Mouse (Mus musculus): ENCODE data around the gene Alg12. TPM values are rescaled to one million over a fixed set of nuclear protein-coding genes. Genes with fewer than 3 reads are reported as not detected.

Gene Alg12
- polyA plus RNA-seq, 1 experiment from 2014 or later = 8.8 TPM

DNA sequence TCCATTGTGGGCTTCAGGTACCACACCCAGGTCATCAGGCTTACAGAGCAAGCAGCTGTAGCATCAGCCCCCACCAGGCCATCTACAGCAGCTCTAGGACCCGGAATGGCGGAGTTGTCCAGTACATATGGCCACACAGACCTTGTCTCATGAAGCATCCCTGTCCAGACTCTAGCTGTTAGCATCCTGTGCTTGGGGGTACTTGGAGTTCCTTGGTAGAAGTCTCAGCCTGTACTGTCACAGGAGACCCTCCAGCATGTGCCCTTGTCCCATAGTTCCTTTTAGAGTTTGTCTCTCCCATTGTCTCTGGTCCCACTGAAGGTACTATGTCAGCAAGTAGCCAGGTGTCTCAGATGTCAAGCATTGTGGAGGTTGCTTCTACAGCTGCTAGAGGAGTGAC lies 30.5 kb upstream of the Alg12 start:
- Histone ChIP-seq H3K4me1 (ENCODE audit: control insufficient read depth, insufficient read depth, low read length) (no peaks in the 10 kb centered on the region), H3K27ac (ENCODE audit: low read depth, low read length) (no peak overlapping the region), H3K36me3 (ENCODE audit: control insufficient read depth, insufficient read depth, low read length) (no peaks in the 10 kb centered on the region), H3K4me2 (ENCODE audit: low read length) (no peak overlapping the region), H3K9ac (ENCODE audit: low read length) (no peak overlapping the region), H3K4me3 (ENCODE audit: low read depth, low read length) (no peak overlapping the region), H3K9me3 (replicated peaks; ENCODE audit: control insufficient read depth, low read length) (no peaks in the 10 kb centered on the region), H3K27me3 (replicated peaks; ENCODE audit: control insufficient read depth, insufficient read depth, low read length) (no peaks in the 10 kb centered on the region)
- ATAC-seq (no peak), DNase-seq (ENCODE audit: low spot score) (no peak)
- 85% methylated on average over 2 of the region's 2 CpGs for WGBS

GRCm38 (mm10) chr15:88848661-88849060 lies 29.5 kb upstream of the Alg12 start:
- Histone ChIP-seq H3K9me3 (replicated peaks; ENCODE audit: control insufficient read depth, low read length) (no peaks in the 10 kb centered on the region), H3K4me3 (ENCODE audit: low read depth, low read length) (no peak overlapping the region)
- 89% methylated on average over 1 of the region's 1 CpGs for WGBS

GRCm38 (mm10) chr15:88844966-88845365 lies 25.8 kb upstream of the Alg12 start:
- H3K9ac ChIP-seq (ENCODE audit: low read length) = no peak overlapping the region
- H3K27ac ChIP-seq (ENCODE audit: low read depth, low read length) = no peak overlapping the region
- H3K27me3 ChIP-seq (replicated peaks; ENCODE audit: control insufficient read depth, insufficient read depth, low read length) = no peaks in the 10 kb centered on the region
- ATAC-seq (no peak), DNase-seq (ENCODE audit: low spot score) (no peak)
- no peaks in the 10 kb centered on the region for H3K4me1 ChIP-seq (ENCODE audit: control insufficient read depth, insufficient read depth, low read length)
- H3K36me3 ChIP-seq (ENCODE audit: control insufficient read depth, insufficient read depth, low read length) = no peaks in the 10 kb centered on the region
- no peak overlapping the region for H3K4me2 ChIP-seq (ENCODE audit: low read length)
- 88% methylated on average over 7 of the region's 7 CpGs for WGBS
- no peak overlapping the region for H3K4me3 ChIP-seq (ENCODE audit: low read depth, low read length)
- H3K9me3 ChIP-seq (replicated peaks; ENCODE audit: control insufficient read depth, low read length) = no peaks in the 10 kb centered on the region

More at GRCm38 (mm10) chr15:88848661-88849060, 29.5 kb upstream of the Alg12 start:
- Histone ChIP-seq H3K9ac (ENCODE audit: low read length) (no peak overlapping the region), H3K36me3 (ENCODE audit: control insufficient read depth, insufficient read depth, low read length) (no peaks in the 10 kb centered on the region), H3K4me1 (ENCODE audit: control insufficient read depth, insufficient read depth, low read length) (no peaks in the 10 kb centered on the region), H3K27ac (ENCODE audit: low read depth, low read length) (no peak overlapping the region), H3K4me2 (ENCODE audit: low read length) (no peak overlapping the region), H3K27me3 (replicated peaks; ENCODE audit: control insufficient read depth, insufficient read depth, low read length) (no peaks in the 10 kb centered on the region)
- no peak for DNase-seq (ENCODE audit: low spot score)
- ATAC-seq = no peak

GRCm38 (mm10) chr15:88843486-88844097 lies 24.5 kb upstream of the Alg12 start:
- Histone ChIP-seq H3K27me3 (replicated peaks; ENCODE audit: control insufficient read depth, insufficient read depth, low read length) (no peaks in the 10 kb centered on the region), H3K27ac (ENCODE audit: low read depth, low read length) (no peak overlapping the region), H3K36me3 (ENCODE audit: control insufficient read depth, insufficient read depth, low read length) (no peaks in the 10 kb centered on the region), H3K4me3 (ENCODE audit: low read depth, low read length) (no peak overlapping the region), H3K4me2 (ENCODE audit: low read length) (no peak overlapping the region), H3K9ac (ENCODE audit: low read length) (no peak overlapping the region; the same call in 1 of the 2 replicates), H3K4me1 (ENCODE audit: control insufficient read depth, insufficient read depth, low read length) (peaks cover 11% of the 10 kb centered on the region), H3K9me3 (replicated peaks; ENCODE audit: control insufficient read depth, low read length) (no peaks in the 10 kb centered on the region)
- ATAC-seq (peak; percentile 42), DNase-seq (ENCODE audit: low spot score) (peak; percentile 61)
- WGBS = 34% methylated on average over 8 of the region's 8 CpGs

DNA sequence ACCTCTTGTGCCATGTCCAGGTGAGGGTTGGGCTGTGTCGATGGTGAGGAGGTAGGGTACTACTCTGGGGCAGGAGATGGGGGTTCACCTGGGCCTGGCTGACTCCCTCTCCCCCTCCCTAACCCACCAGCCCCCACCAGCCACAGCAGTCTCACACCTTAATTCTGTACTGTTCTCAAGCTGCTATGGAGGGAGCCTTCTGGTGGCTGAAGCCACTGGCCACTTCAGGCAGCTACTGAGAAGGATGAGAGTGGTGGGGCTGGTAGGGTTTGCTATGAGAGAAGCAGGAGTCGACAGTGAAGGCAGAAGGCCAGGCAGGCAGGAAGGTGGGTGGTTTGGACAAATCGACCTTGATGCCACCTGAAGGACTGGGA lies 23.2 kb upstream of the Alg12 start:
- H3K27me3 ChIP-seq (replicated peaks; ENCODE audit: control insufficient read depth, insufficient read depth, low read length) = no peaks in the 10 kb centered on the region
- H3K9me3 ChIP-seq (replicated peaks; ENCODE audit: control insufficient read depth, low read length) = no peaks in the 10 kb centered on the region
- no peak overlapping the region for H3K9ac ChIP-seq (ENCODE audit: low read length)
- ATAC-seq (no peak), DNase-seq (ENCODE audit: low spot score) (no peak)
- peaks cover 18% of the 10 kb centered on the region for H3K4me1 ChIP-seq (ENCODE audit: control insufficient read depth, insufficient read depth, low read length)
- H3K4me2 ChIP-seq (ENCODE audit: low read length) = no peak overlapping the region
- no peak overlapping the region for H3K27ac ChIP-seq (ENCODE audit: low read depth, low read length)
- no peak overlapping the region for H3K4me3 ChIP-seq (ENCODE audit: low read depth, low read length)
- H3K36me3 ChIP-seq (ENCODE audit: control insufficient read depth, insufficient read depth, low read length) = no peaks in the 10 kb centered on the region
- WGBS = 85% methylated on average over 3 of the region's 3 CpGs

DNA sequence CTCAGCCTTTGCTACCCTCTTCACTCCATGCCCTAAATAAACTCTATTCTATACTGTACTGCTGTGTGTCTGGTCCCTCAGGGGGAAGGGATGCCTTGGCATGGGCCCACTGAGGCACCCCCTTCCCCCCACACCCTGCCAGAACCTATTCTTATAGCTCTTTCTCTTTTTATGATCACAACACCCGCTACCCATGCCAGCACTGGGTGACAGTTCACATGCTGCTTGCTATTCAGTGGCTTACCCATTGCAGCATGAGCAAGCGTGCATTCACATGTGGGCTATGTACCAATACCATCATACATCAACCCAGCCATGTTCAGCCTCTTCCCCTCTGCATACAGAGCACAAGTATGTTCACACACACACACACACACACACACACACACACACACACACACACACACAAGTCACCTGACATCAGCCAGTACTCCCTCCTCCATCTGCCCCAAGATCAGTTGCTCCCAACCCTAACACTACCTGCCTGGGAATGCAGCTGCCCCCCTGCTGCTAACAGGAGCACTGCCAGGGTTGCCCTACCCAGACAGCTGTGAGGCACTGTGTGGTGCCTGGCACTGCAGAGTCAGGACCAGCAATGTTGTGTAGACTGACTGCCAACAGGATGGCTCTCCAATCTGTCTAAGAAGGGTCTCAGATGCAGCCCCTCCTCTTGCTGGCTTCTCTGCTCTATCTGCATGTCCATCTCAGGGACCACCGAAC lies 22.6 kb upstream of the Alg12 start:
- DNase-seq (ENCODE audit: low spot score) (no peak), ATAC-seq (no peak)
- Histone ChIP-seq H3K27ac (ENCODE audit: low read depth, low read length) (no peak overlapping the region), H3K9ac (ENCODE audit: low read length) (no peak overlapping the region), H3K9me3 (replicated peaks; ENCODE audit: control insufficient read depth, low read length) (no peaks in the 10 kb centered on the region), H3K27me3 (replicated peaks; ENCODE audit: control insufficient read depth, insufficient read depth, low read length) (no peaks in the 10 kb centered on the region), H3K4me3 (ENCODE audit: low read depth, low read length) (no peak overlapping the region), H3K4me2 (ENCODE audit: low read length) (no peak overlapping the region), H3K4me1 (ENCODE audit: control insufficient read depth, insufficient read depth, low read length) (peaks cover 18% of the 10 kb centered on the region), H3K36me3 (ENCODE audit: control insufficient read depth, insufficient read depth, low read length) (no peaks in the 10 kb centered on the region)
- WGBS = 88% methylated on average over 3 of the region's 3 CpGs

DNA sequence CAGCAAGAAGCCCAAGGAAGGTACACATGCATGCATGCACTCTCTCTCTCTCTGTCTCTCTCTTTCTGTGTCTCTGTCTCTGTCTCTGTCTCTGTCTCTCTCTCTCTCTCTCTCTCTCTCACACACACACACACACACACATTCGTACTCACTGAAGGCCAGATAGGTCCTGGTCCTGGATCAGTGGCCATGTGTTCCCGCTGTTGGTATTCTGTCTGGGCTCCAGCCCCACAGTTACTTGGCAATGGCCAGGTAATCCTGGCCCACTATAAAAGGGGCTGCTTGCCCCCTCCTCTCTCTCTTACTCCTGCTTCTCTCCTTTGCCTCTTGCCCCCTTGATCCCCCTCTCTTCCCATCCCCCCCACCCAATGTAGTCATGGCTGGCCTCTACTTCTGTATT lies 22.0 kb upstream of the Alg12 start:
- H3K27me3 ChIP-seq (replicated peaks; ENCODE audit: control insufficient read depth, insufficient read depth, low read length) = no peaks in the 10 kb centered on the region
- H3K4me3 ChIP-seq (ENCODE audit: low read depth, low read length) = no peak overlapping the region
- H3K9me3 ChIP-seq (replicated peaks; ENCODE audit: control insufficient read depth, low read length) = no peaks in the 10 kb centered on the region
- 87% methylated on average over 2 of the region's 2 CpGs for WGBS
- H3K36me3 ChIP-seq (ENCODE audit: control insufficient read depth, insufficient read depth, low read length) = no peaks in the 10 kb centered on the region
- peaks cover 18% of the 10 kb centered on the region for H3K4me1 ChIP-seq (ENCODE audit: control insufficient read depth, insufficient read depth, low read length)
- DNase-seq (ENCODE audit: low spot score) = no peak
- H3K27ac ChIP-seq (ENCODE audit: low read depth, low read length) = no peak overlapping the region
- H3K4me2 ChIP-seq (ENCODE audit: low read length) = no peak overlapping the region
- H3K9ac ChIP-seq (ENCODE audit: low read length) = no peak overlapping the region
- no peak for ATAC-seq

DNA sequence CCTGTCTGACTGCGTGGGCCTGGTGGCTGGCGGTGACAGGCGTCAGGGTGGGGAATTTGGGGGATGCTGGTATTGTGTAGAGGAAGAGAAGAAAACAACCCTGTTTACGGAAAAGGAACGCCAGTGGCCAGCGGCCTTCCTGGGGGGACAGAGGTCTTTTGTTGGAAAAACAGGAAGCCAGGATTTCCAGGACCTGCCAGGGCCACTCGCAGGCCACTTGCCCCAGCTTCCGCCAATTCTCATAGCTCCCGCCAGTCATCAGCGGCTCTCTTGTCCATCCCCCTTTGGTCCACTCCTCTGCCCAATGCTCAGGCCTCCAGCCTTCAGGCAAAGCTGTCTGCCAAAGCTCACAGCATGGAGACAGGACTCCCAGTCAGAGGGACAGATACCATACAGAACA lies 21.0 kb upstream of the Alg12 start:
- ATAC-seq = no peak
- no peaks in the 10 kb centered on the region for H3K36me3 ChIP-seq (ENCODE audit: control insufficient read depth, insufficient read depth, low read length)
- H3K4me3 ChIP-seq (ENCODE audit: low read depth, low read length) = no peak overlapping the region
- no peak overlapping the region for H3K4me2 ChIP-seq (ENCODE audit: low read length)
- no peak overlapping the region for H3K27ac ChIP-seq (ENCODE audit: low read depth, low read length)
- H3K27me3 ChIP-seq (replicated peaks; ENCODE audit: control insufficient read depth, insufficient read depth, low read length) = no peaks in the 10 kb centered on the region
- H3K9ac ChIP-seq (ENCODE audit: low read length) = no peak overlapping the region
- H3K4me1 ChIP-seq (ENCODE audit: control insufficient read depth, insufficient read depth, low read length) = peaks cover 18% of the 10 kb centered on the region
- 69% methylated on average over 10 of the region's 10 CpGs for WGBS
- H3K9me3 ChIP-seq (replicated peaks; ENCODE audit: control insufficient read depth, low read length) = no peaks in the 10 kb centered on the region
- DNase-seq (ENCODE audit: low spot score) = no peak

DNA sequence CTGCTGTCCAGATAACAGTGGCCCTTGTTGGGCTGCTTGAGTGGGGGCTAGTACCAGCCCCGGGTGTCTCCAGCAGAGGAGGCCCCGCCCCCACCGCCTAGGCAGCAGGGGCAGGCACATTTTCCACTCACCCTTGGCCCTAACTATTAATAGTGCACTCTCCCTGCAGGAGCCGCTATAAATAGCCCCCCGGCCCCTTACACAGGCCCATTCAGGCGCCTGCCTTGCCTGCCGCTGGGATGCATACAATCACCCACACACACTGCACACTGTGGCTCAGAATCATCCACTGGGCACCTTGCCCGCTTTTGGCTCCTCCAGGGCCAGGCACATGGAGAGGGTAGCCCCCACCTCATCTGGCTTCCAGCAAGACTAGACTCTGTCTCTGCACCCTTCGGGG lies 20.2 kb upstream of the Alg12 start:
- no peaks in the 10 kb centered on the region for H3K27me3 ChIP-seq (replicated peaks; ENCODE audit: control insufficient read depth, insufficient read depth, low read length)
- WGBS = 14% methylated on average over 9 of the region's 9 CpGs
- 0 out of 2 replicates have a peak overlapping the region, but pooled peaks have one; percentile 27 for H3K27ac ChIP-seq (ENCODE audit: low read depth, low read length)
- H3K4me3 ChIP-seq (ENCODE audit: low read depth, low read length) = no peak overlapping the region
- H3K9ac ChIP-seq (ENCODE audit: low read length) = no peak overlapping the region
- 0 out of 2 replicates have a peak overlapping the region, but pooled peaks have one; percentile 5 for H3K4me2 ChIP-seq (ENCODE audit: low read length)
- no peaks in the 10 kb centered on the region for H3K36me3 ChIP-seq (ENCODE audit: control insufficient read depth, insufficient read depth, low read length)
- H3K4me1 ChIP-seq (ENCODE audit: control insufficient read depth, insufficient read depth, low read length) = peaks cover 18% of the 10 kb centered on the region
- ATAC-seq (peak; percentile 73), DNase-seq (ENCODE audit: low spot score) (peak; percentile 73)
- no peaks in the 10 kb centered on the region for H3K9me3 ChIP-seq (replicated peaks; ENCODE audit: control insufficient read depth, low read length)

Data from forebrain, embryonic 14.5 days (tissue).